Mouse (Mus musculus): ENCODE data around the gene Cdk14.

Gene Cdk14

GRCm38 (mm10) chr5:4825076-4825475 is 595.0 kb downstream of the Cdk14 start:
- DNase-seq: no peak

GRCm38 (mm10) chr5:4824171-4824570 is 595.9 kb downstream of the Cdk14 start:
- no peak for DNase-seq

- DNase-seq: no peak
These were observed 598.1 kb downstream of the Cdk14 start for GRCm38 (mm10) chr5:4822041-4822440.

GRCm38 (mm10) chr5:4821368-4821771 is 598.7 kb downstream of the Cdk14 start:
- DNase-seq: no peak

- no peak for DNase-seq
These were observed 603.1 kb downstream of the Cdk14 start for GRCm38 (mm10) chr5:4816981-4817380.

- no peak for DNase-seq
These were observed 605.5 kb downstream of the Cdk14 start for GRCm38 (mm10) chr5:4814465-4815204.

GRCm38 (mm10) chr5:4813357-4813756 is 606.8 kb downstream of the Cdk14 start:
- no peak for DNase-seq

- no peak for DNase-seq
These were observed 607.9 kb downstream of the Cdk14 start for GRCm38 (mm10) chr5:4812036-4812729.

GRCm38 (mm10) chr5:4805228-4805627 is 614.9 kb downstream of the Cdk14 start:
- no peak for DNase-seq

GRCm38 (mm10) chr5:4803708-4804107 is 616.4 kb downstream of the Cdk14 start:
- no peak for DNase-seq

GRCm38 (mm10) chr5:4801971-4802370 is 618.1 kb downstream of the Cdk14 start:
- DNase-seq: no peak

- DNase-seq: no peak
These were observed 618.8 kb downstream of the Cdk14 start for GRCm38 (mm10) chr5:4801096-4801850.

GRCm38 (mm10) chr5:4791219-4791618 is 628.9 kb downstream of the Cdk14 start:
- DNase-seq: no peak

- DNase-seq: no peak
These were observed 629.8 kb downstream of the Cdk14 start for GRCm38 (mm10) chr5:4790265-4790664.

GRCm38 (mm10) chr5:4788484-4788883 is 631.6 kb downstream of the Cdk14 start:
- DNase-seq: no peak

GRCm38 (mm10) chr5:4786816-4787215 is 633.3 kb downstream of the Cdk14 start:
- DNase-seq: no peak

- DNase-seq: no peak
These were observed 641.8 kb downstream of the Cdk14 start for GRCm38 (mm10) chr5:4778274-4778673.

- DNase-seq: no peak
These were observed 643.6 kb downstream of the Cdk14 start for GRCm38 (mm10) chr5:4776495-4776894.

GRCm38 (mm10) chr5:4773090-4773772 is 646.9 kb downstream of the Cdk14 start:
- no peak for DNase-seq

GRCm38 (mm10) chr5:4770609-4771008 is 649.5 kb downstream of the Cdk14 start:
- DNase-seq: no peak

- no peak for DNase-seq
These were observed 652.2 kb downstream of the Cdk14 start for GRCm38 (mm10) chr5:4767896-4768295.

GRCm38 (mm10) chr5:4766719-4767118 is 653.4 kb downstream of the Cdk14 start:
- DNase-seq: no peak

GRCm38 (mm10) chr5:4761891-4762290 is 658.2 kb downstream of the Cdk14 start:
- no peak for DNase-seq
